Mouse (Mus musculus) lung, postnatal 0 days (tissue): ENCODE data around the gene Nsmce3. TPM values are rescaled to one million over a fixed set of nuclear protein-coding genes. Genes with fewer than 3 reads are reported as not detected.

Experiments used
- ATAC-seq: fragments of 200-750 bp; cut with Nextera tagmentation; 2 replicates; pipeline ENCODE4 v1.8.0; 2017; ENCODE audit warnings: moderate library complexity
- DNase-seq: peaks from one replicate; pipeline ENCODE4 v3.0.0-alpha.2; 2016; ENCODE audit warnings: low spot score
- H3K27ac ChIP-seq: fragments of 300-500 bp; sonication (generic); 2 replicates; pipeline ENCODE4 v1.5.1; 2014; ENCODE audit warnings: antibody characterized with exemption, mild to moderate bottlenecking, low read length, mixed read lengths
- H3K27me3 ChIP-seq: fragments of 300-500 bp; sonication (generic); replicated peaks from 2 replicates; pipeline ENCODE4 v1.6.1; 2014; ENCODE audit warnings: low read length, mixed read lengths; ENCODE audit not compliant: insufficient read depth
- H3K36me3 ChIP-seq: fragments of 300-500 bp; sonication (generic); 2 replicates; pipeline ENCODE4 v1.6.1; 2014; ENCODE audit warnings: low read length, mixed read lengths; ENCODE audit not compliant: insufficient read depth
- H3K4me1 ChIP-seq: fragments of 300-500 bp; sonication (generic); 2 replicates; pipeline ENCODE4 v1.6.1; 2014; ENCODE audit warnings: antibody characterized with exemption, low read depth, low read length, mixed read lengths; ENCODE audit not compliant: insufficient read depth
- H3K4me2 ChIP-seq: fragments of 300-500 bp; sonication (generic); replicated peaks from 2 replicates; pipeline ENCODE4 v1.6.1; 2014; ENCODE audit warnings: low read depth, mild to moderate bottlenecking, low read length, moderate library complexity, mixed read lengths
- H3K4me3 ChIP-seq: fragments of 300-500 bp; sonication (generic); 2 replicates; pipeline ENCODE4 v1.5.1; 2014; ENCODE audit warnings: low read depth, low read length
- H3K9ac ChIP-seq: fragments of 300-500 bp; sonication (generic); replicated peaks from 2 replicates; pipeline ENCODE4 v1.6.1; 2014; ENCODE audit warnings: low read depth, mild to moderate bottlenecking
- H3K9me3 ChIP-seq: fragments of 300-500 bp; sonication (generic); 2 replicates; pipeline ENCODE4 v1.6.1; 2016; ENCODE audit warnings: low read length, mixed read lengths
- CTCF ChIP-seq: IDR thresholded peaks from 2 replicates; pipeline ENCODE4 v1.5.1; 2016; ENCODE audit warnings: antibody characterized with exemption, mild to moderate bottlenecking
- EP300 ChIP-seq: IDR thresholded peaks from 2 replicates; pipeline ENCODE4 v1.6.1; 2016; ENCODE audit warnings: antibody characterized with exemption, mild to moderate bottlenecking, control low read depth
- WGBS: fragments of 180-500 bp; shearing (Covaris S2); extraction: QIAGEN DNeasy Blood & Tissue Kit; methylation state at CpG from one replicate; pipeline ENCODE4 v1.1.7; 2014; 5-methylcytosine and 5-hydroxymethylcytosine counted together
- polyA plus RNA-seq: library from polyadenylated mRNA; unstranded; fragments of >200 nt; fragmentation: Nextera tagmentation; extraction: Ambion mirVana; gene quantifications from 2 replicates; pipeline ENCODE4 v1.2.1, GENCODE M21; 2015

Gene Nsmce3
- polyA plus RNA-seq, 1 experiment from 2014 or later = 9.9 TPM

DNA sequence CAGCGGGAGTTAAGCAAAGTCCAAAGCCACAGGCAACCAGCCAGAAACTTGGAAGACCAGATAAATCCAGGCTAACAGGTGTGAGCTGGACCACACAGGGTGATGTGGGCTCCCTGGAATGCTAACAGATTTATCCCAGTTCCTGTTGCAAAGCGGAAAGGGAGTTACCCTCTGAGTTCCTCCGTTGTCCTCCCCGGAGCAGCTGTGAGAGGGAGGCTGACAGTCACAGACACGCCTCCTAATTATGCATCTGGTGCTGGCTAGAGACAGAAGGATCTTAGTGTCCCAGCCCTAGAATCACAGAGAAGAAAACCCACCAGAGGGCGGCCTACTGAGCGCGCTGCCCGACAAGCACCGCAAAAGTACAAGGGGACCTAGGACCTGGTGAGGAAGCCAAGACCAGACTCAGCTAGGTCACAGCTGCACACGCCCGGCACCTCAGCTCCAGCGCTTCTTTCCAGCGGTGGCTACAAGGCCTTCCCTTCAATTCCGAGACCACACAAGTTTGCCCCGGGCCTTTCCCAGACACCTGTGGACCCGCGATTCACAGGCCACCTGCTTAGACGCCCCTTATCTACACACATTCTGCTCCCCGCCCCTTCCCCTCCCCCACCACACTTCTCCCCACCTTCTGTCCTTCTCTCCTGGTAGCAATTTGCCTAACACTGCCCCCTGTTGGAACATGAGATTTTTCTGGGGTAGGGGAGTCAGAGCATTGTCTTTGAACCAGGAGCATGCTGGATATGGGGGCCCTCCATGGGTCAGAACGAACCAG, 32.8 kb downstream of the Nsmce3 start:
- H3K4me1 ChIP-seq = no peaks in the 10 kb centered on the region
- TF ChIP-seq EP300 (no peak), CTCF (peak; percentile 57)
- H3K4me3 ChIP-seq = peak overlapping the region; percentile 2; the same call in 1 of the 2 replicates
- WGBS = under 1% methylated on average over 19 of the region's 21 CpGs
- H3K36me3 ChIP-seq = no peaks in the 10 kb centered on the region
- H3K27ac ChIP-seq = no peak overlapping the region
- H3K9ac ChIP-seq = no peak overlapping the region
- no peaks in the 10 kb centered on the region for H3K9me3 ChIP-seq
- DNase-seq (peak; percentile 75), ATAC-seq (peak; percentile 78)
- H3K4me2 ChIP-seq = peak overlapping the region; percentile 47
- no peaks in the 10 kb centered on the region for H3K27me3 ChIP-seq

DNA sequence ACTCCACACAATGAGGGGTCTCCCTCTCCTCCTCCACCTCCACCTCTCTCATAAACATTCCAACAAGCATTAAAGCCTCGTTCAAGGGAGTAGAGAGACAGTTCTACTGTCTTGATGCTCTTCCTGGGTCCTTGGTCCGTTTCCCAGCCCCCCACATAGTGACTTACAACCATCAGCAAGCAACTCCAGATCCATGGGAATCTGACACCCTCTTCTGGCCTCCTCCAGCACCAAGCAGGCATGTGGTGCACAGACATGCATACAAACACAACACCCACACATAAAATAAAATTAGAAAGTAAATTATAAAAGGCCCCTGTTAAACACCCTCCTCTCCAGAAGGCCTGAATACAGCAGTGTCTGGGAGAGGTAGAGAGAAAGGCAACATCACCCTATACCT, 33.5 kb downstream of the Nsmce3 start:
- H3K9ac ChIP-seq = no peak overlapping the region
- no peak for ATAC-seq
- H3K4me1 ChIP-seq = no peaks in the 10 kb centered on the region
- no peaks in the 10 kb centered on the region for H3K27me3 ChIP-seq
- no peaks in the 10 kb centered on the region for H3K36me3 ChIP-seq
- DNase-seq = no peak
- no peaks in the 10 kb centered on the region for H3K9me3 ChIP-seq
- WGBS = 55% methylated on average over 2 of the region's 2 CpGs
- H3K27ac ChIP-seq = no peak overlapping the region
- no peak overlapping the region for H3K4me2 ChIP-seq
- H3K4me3 ChIP-seq = no peak overlapping the region
- TF ChIP-seq EP300 (no peak), CTCF (no peak)

DNA sequence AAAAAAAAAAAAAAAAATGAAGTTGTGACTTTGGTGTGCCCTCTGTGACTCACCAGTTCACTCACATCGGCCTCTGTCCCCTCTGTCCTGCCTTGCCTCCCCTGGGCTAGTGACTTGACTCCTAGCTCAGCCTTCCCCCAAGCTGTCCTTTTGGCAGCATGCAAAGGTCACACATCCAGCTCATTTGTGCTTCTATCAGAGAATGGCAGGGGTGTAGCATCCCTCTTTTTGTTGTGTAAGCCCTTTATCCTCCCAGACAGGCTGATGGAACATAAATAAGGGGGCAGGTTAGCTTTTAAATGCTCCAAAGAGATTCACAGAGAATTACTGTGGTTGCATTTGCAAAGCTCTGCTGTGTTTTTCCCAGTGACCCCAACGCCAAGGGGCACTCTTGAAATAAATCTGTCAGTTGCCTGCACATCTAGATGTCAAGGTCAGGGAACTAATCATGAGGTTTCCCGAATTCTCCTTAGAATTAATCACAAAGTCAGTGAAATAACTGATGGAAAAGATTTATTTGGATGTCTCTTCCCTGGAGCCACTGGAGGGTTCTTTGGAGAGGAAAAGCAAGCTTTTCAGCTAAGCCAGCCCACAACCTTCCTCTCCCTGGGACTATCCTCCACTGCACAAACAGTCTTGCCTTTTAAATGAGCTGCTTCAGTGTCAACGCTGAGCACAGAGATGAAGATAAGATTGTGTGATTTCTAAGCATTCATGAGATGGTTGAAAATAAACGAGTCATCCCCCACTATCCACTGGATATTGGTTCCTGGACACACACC, 42.4 kb downstream of the Nsmce3 start:
- no peaks in the 10 kb centered on the region for H3K4me1 ChIP-seq
- no peak for ATAC-seq
- no peaks in the 10 kb centered on the region for H3K27me3 ChIP-seq
- H3K9me3 ChIP-seq = no peaks in the 10 kb centered on the region
- no peak overlapping the region for H3K9ac ChIP-seq
- no peak overlapping the region for H3K27ac ChIP-seq
- WGBS = 26% methylated on average over 5 of the region's 5 CpGs
- no peaks in the 10 kb centered on the region for H3K36me3 ChIP-seq
- DNase-seq = no peak
- TF ChIP-seq EP300 (no peak), CTCF (no peak)
- H3K4me3 ChIP-seq = no peak overlapping the region
- no peak overlapping the region for H3K4me2 ChIP-seq

DNA sequence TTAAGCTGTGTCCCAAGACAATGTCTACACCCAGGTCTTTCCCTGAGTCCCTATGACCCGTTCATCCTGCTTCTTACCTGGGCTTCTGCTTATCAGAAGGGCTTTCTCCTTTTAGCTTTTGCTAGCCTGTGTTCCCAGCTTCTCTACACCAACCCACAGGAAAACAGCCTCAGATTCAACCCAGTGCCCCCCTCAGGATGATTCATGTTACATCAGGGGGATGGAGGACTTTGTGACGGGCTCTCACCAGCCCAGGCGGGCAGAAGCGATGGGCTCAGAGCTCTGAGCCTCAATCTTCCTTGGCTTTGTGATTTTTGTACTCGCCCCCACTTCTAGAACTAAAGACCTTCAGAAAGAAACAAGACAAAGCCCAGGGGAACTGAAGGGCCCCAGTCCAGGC, 51.7 kb downstream of the Nsmce3 start:
- no peak overlapping the region for H3K4me2 ChIP-seq
- TF ChIP-seq EP300 = no peak
- no peak for TF ChIP-seq CTCF
- H3K27ac ChIP-seq = no peak overlapping the region
- no peaks in the 10 kb centered on the region for H3K4me1 ChIP-seq
- no peak overlapping the region for H3K4me3 ChIP-seq
- no peak overlapping the region for H3K9ac ChIP-seq
- DNase-seq = no peak
- no peak for ATAC-seq
- WGBS = 78% methylated on average over 5 of the region's 5 CpGs
- no peaks in the 10 kb centered on the region for H3K27me3 ChIP-seq
- H3K9me3 ChIP-seq = no peaks in the 10 kb centered on the region
- H3K36me3 ChIP-seq = no peaks in the 10 kb centered on the region

DNA sequence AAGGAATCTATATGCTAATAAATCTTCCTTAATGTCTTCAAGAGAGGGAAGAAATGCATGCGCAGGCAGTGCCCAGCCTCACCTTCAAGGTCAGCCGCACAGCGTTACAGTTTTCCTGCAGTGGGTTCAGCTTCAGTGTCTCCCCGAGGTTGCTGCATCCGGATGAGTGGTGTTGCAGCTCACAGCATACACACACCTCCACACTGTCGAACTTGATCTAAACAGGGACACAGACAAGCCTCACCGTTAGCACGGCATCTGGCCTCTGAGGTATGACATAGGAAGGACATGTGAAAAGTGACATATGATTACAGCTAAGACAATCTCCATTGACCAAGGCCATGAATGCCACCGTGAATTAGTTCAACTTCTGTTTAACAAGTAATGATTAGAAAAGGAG, 53.1 kb downstream of the Nsmce3 start:
- H3K27me3 ChIP-seq = no peaks in the 10 kb centered on the region
- TF ChIP-seq CTCF = no peak
- TF ChIP-seq EP300 = no peak
- H3K4me1 ChIP-seq = no peaks in the 10 kb centered on the region
- H3K9ac ChIP-seq = no peak overlapping the region
- H3K4me3 ChIP-seq = no peak overlapping the region
- 71% methylated on average over 9 of the region's 9 CpGs for WGBS
- H3K27ac ChIP-seq = no peak overlapping the region
- H3K36me3 ChIP-seq = no peaks in the 10 kb centered on the region
- no peaks in the 10 kb centered on the region for H3K9me3 ChIP-seq
- H3K4me2 ChIP-seq = no peak overlapping the region
- no peak for ATAC-seq
- no peak for DNase-seq
